Mouse (Mus musculus) spleen, adult 2 months (tissue): ENCODE measurements around the gene Lonrf2. TPM values are rescaled to one million over a fixed set of nuclear protein-coding genes. Genes with fewer than 3 reads are reported as not detected.

Experiments
- DNase-seq, 2 experiments: peaks; one replicate each; pipeline versions ENCODE4 v3.0.0 to v3.0.0-alpha.2; 2012 to 2021; ENCODE audit warnings: low spot score in 2 of 2, low read depth in 1 of 2
- H3K27ac ChIP-seq: fragments of 200-500 bp; 2 replicates; pipeline ENCODE4 v1.5.1; 2012; ENCODE audit warnings: low read length, inconsistent platforms; ENCODE audit not compliant: insufficient read depth
- H3K27me3 ChIP-seq: fragments of 200-500 bp; 2 replicates; pipeline ENCODE4 v1.6.1; 2012; ENCODE audit warnings: mild to moderate bottlenecking, moderate library complexity, low read length, inconsistent platforms; ENCODE audit not compliant: control insufficient read depth, insufficient read depth
- H3K36me3 ChIP-seq: fragments of 200-500 bp; 2 replicates; pipeline ENCODE4 v1.6.1; 2012; ENCODE audit warnings: mild to moderate bottlenecking, low read length, inconsistent platforms; ENCODE audit not compliant: control insufficient read depth, insufficient read depth
- H3K4me1 ChIP-seq: fragments of 200-500 bp; 2 replicates; pipeline ENCODE4 v1.6.1; 2011; ENCODE audit warnings: inconsistent platforms; ENCODE audit not compliant: control insufficient read depth, insufficient read depth, insufficient read length
- H3K4me3 ChIP-seq: fragments of 200-500 bp; 2 replicates; pipeline ENCODE4 v1.5.1; 2011; ENCODE audit warnings: mild to moderate bottlenecking, inconsistent platforms; ENCODE audit not compliant: insufficient read depth, insufficient read length; ENCODE audit errors: extremely low read depth
- CTCF ChIP-seq: fragments of 200-500 bp; IDR thresholded peaks from 2 replicates; pipeline ENCODE4 v1.5.1; 2011; ENCODE audit warnings: mild to moderate bottlenecking, inconsistent platforms; ENCODE audit not compliant: insufficient read depth, insufficient read length, insufficient replicate concordance; ENCODE audit errors: extremely low read depth
- POLR2A ChIP-seq: fragments of 200-500 bp; IDR thresholded peaks from 2 replicates; pipeline ENCODE4 v1.6.1; 2011; ENCODE audit warnings: low read depth, low read length, inconsistent platforms
- WGBS: fragments of 180-500 bp; shearing (Covaris S2); methylation state at CpG from one replicate; pipeline ENCODE4 v1.1.7; 2018; 5-methylcytosine and 5-hydroxymethylcytosine counted together
- polyA plus RNA-seq: library from polyadenylated mRNA; depleted of rRNA; stranded (reverse); fragments of >200 nt; gene quantifications from 2 replicates; pipeline ENCODE4 v1.2.3, GENCODE M21; 2012

The Lonrf2 gene
- polyA plus RNA-seq, 1 experiment = 0.05 TPM

DNA sequence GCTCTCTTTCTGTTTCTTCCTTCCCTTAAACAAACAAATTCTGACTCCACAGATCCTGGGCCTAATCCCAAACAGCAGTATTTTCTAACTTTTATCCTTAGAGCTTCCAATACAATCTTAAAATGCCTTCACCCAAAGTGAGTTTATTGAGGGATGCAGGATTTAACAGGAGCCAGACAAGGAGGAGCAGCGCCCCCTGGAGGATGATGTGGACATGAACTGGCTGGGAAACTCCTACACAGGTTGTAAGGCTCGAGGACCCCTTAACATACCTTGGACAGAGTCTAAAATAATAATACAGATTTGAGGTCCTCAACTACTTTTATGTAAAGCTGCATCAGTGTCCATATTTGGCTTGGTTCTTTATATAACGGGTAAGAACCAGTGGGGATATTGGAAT, 19.7 kb upstream of the Lonrf2 start:
- Histone ChIP-seq H3K27ac (no peak overlapping the region), H3K4me3 (no peak overlapping the region), H3K4me1 (no peaks in the 10 kb centered on the region), H3K36me3 (no peaks in the 10 kb centered on the region), H3K27me3 (no peaks in the 10 kb centered on the region)
- TF ChIP-seq CTCF = peak; percentile 68; the same call in 1 of the 2 replicates
- no peak for TF ChIP-seq POLR2A
- 8% methylated on average over 3 of the region's 3 CpGs for WGBS
- DNase-seq = peak in 1 of 2 experiments; percentile 11

DNA sequence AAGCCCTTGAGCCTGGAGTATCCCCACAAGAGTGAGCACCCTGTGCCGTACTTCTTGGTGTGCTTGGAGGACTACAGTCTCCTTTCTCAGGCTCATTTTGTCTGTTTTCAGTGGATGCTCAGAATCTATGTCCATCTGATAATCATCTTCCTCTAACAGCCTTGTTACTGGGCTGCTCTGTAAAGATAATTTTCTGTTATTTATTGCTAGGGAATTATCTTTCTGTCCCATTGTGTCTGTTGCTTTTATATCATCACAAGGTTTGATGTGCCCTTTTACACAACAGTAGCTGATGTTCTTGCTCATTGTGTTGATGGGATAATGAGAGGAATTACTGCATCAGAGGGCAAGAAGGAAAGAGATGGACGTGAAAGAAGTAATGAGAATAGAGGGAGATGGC, 15.7 kb upstream of the Lonrf2 start:
- Histone ChIP-seq H3K4me3 (no peak overlapping the region), H3K4me1 (no peaks in the 10 kb centered on the region), H3K27ac (no peak overlapping the region), H3K27me3 (no peaks in the 10 kb centered on the region), H3K36me3 (no peaks in the 10 kb centered on the region)
- TF ChIP-seq POLR2A = no peak
- TF ChIP-seq CTCF = no peak
- DNase-seq = no peak
- WGBS = 67% methylated on average over 2 of the region's 2 CpGs

DNA sequence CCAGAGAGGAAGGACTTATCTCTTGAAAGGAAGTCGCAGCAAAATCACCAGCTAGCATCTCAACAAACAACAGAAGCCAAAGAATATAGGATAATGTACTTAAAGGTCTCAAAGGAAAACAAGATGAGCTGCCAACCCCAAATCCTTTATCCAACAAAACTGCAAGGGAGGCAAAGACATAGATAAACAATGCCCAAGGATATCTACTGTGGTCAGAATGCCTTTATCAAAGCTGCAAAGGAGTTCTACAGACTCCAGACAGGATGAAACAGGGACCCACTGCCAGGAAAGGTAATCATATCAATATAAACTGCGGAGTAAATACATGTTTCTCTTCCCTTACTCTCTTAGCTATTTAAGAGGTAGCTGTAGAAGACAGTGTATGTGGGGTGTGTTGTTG, 14.1 kb upstream of the Lonrf2 start:
- no peaks in the 10 kb centered on the region for H3K36me3 ChIP-seq
- DNase-seq = no peak
- H3K27ac ChIP-seq = no peak overlapping the region
- no peaks in the 10 kb centered on the region for H3K27me3 ChIP-seq
- WGBS = 68% methylated on average over 2 of the region's 2 CpGs
- no peaks in the 10 kb centered on the region for H3K4me1 ChIP-seq
- no peak overlapping the region for H3K4me3 ChIP-seq
- TF ChIP-seq POLR2A = no peak
- TF ChIP-seq CTCF = no peak

DNA sequence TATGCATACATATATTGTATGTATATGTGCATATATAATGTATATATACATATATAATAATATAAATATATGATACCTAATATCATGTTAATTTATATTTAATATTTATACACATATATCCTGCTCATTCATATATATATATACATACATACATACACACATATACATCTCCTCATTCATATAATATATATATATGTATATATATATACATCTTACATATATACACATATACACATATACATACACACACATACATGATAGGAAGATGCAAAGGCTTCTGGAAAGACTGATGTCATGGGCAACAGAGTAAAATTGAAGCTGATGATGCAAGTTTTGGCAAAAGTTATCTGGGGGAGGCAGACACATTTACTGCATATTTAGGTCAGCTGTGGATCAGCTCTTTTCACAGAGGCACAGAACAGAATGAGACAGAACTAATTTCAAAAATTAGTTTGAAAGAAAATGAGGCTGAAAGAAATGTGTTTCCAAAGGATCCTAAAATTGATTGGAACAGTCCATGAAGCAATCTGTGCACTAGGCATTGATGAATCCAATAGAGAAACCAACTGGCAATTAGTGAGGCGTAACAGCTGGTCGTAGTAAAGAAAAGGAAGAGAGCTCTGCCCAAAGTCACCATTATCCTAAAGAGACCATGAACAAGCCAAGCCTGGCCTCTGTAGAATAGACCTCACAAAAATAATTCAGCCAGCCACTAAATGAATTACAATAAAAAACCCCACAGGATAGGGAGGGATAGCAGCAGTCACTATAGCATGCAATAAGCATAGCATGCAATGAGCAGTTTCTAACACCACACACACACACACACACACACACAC, 12.2 kb upstream of the Lonrf2 start:
- H3K36me3 ChIP-seq = no peaks in the 10 kb centered on the region
- H3K27ac ChIP-seq = no peak overlapping the region
- H3K4me1 ChIP-seq = no peaks in the 10 kb centered on the region
- H3K27me3 ChIP-seq = no peaks in the 10 kb centered on the region
- no peak for TF ChIP-seq POLR2A
- TF ChIP-seq CTCF = no peak
- DNase-seq = no peak
- no peak overlapping the region for H3K4me3 ChIP-seq
- 80% methylated on average over 2 of the region's 2 CpGs for WGBS

DNA sequence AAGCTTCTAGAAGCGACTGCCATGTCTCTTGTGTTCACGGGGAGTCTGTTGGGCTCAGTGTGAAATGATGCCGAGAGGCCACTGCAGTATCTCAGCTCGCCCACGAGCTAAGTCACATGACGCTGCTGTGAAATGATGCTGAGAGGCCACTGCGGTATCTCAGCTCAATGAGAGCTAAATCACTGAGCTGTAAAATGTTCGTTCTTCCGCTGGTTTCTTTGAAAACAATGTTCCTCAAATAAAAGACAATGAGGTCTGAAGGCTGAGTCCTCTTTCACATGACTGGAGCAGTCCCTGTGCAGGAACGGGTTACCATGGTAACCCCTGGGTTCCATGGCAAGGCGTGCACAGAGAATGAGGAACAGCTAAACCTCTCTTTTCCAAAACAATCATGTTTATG, 11.5 kb upstream of the Lonrf2 start:
- Histone ChIP-seq H3K4me1 (no peaks in the 10 kb centered on the region), H3K4me3 (no peak overlapping the region), H3K36me3 (no peaks in the 10 kb centered on the region), H3K27ac (no peak overlapping the region), H3K27me3 (no peaks in the 10 kb centered on the region)
- DNase-seq = peak in 1 of 2 experiments; percentile 17
- TF ChIP-seq CTCF = no peak
- no peak for TF ChIP-seq POLR2A
- 61% methylated on average over 11 of the region's 11 CpGs for WGBS

DNA sequence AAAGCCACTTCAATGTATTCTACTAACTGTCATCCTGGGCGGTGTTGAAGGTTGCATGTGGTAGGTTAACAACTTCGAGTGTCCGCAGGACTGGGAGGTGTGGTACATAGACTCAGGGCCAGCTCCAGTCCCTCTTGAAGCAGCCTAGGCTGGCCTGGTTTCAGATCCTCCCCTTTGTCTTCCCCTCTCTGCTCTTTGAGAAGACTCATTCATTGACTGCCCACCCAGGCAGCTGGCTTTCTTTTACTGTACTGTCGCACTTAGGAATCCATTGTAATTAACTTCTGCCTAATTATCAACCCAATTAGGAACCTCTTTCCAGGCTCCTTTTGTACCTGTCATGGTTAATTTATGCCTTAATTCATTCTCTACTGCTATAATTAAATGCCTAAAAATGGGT, 6.8 kb upstream of the Lonrf2 start:
- Histone ChIP-seq H3K27me3 (no peaks in the 10 kb centered on the region; the same call in 1 of the 2 replicates), H3K36me3 (no peaks in the 10 kb centered on the region), H3K4me1 (no peaks in the 10 kb centered on the region), H3K27ac (no peak overlapping the region), H3K4me3 (no peak overlapping the region)
- DNase-seq = no peak
- 86% methylated on average over 4 of the region's 4 CpGs for WGBS
- TF ChIP-seq CTCF (no peak), POLR2A (no peak)

DNA sequence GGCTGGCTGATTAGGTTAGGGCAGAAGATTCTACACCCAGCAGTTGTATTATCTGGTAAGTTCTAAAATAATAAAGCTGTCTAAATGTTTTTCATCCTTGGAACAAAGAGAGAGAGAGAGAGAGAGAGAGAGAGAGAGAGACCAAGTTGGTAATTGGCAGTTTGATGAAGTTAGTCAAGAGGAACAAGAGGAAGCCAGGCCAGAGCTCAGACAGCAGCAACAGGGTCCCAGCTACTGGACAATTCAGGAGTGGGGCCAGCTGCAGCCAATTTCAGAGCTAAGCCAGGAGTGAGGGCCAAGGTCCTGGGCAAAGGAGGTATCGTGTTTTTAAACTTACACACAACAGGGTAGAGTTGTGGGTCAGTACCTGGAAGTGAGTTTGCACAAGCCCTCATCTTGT, 6.3 kb upstream of the Lonrf2 start:
- Histone ChIP-seq H3K36me3 (no peaks in the 10 kb centered on the region), H3K27ac (no peak overlapping the region), H3K4me3 (no peak overlapping the region), H3K4me1 (no peaks in the 10 kb centered on the region), H3K27me3 (no peaks in the 10 kb centered on the region; the same call in 1 of the 2 replicates)
- no peak for DNase-seq
- TF ChIP-seq POLR2A = no peak
- WGBS = 91% methylated on average over 1 of the region's 1 CpGs
